Mouse (Mus musculus) frontal cortex, postnatal 36 days (tissue): ENCODE measurements around the gene Prss23.

Source experiments
- DNase-seq, 2 experiments: peaks; one replicate each; pipeline ENCODE4 v3.0.0; 2022; ENCODE audit warnings: low spot score in 2 of 2

Gene Prss23

GRCm38 (mm10) chr7:89508672-89509071 is 18.3 kb downstream of the Prss23 start:
- DNase-seq: no peak

GRCm38 (mm10) chr7:89499516-89500307 is 27.3 kb downstream of the Prss23 start:
- DNase-seq: peak; percentile 66 to 88

GRCm38 (mm10) chr7:89483769-89484568 is 43.0 kb downstream of the Prss23 start:
- no peak for DNase-seq

GRCm38 (mm10) chr7:89481723-89482122 is 45.3 kb downstream of the Prss23 start:
- no peak for DNase-seq

GRCm38 (mm10) chr7:89478490-89478889 is 48.5 kb downstream of the Prss23 start:
- DNase-seq: no peak

- DNase-seq: peak in 1 of 2 experiments; percentile 67
These were observed 49.5 kb downstream of the Prss23 start for GRCm38 (mm10) chr7:89477294-89477999.

- DNase-seq: no peak
These were observed 53.5 kb downstream of the Prss23 start for GRCm38 (mm10) chr7:89473442-89473841.

- DNase-seq: no peak
These were observed 63.0 kb downstream of the Prss23 start for GRCm38 (mm10) chr7:89463775-89464592.

GRCm38 (mm10) chr7:89463246-89463645 is 63.7 kb downstream of the Prss23 start:
- DNase-seq: no peak

- DNase-seq: no peak
These were observed 64.3 kb downstream of the Prss23 start for GRCm38 (mm10) chr7:89462646-89463207.

GRCm38 (mm10) chr7:89461351-89461750 is 65.6 kb downstream of the Prss23 start:
- DNase-seq: no peak

GRCm38 (mm10) chr7:89460911-89461310 is 66.1 kb downstream of the Prss23 start:
- no peak for DNase-seq

- no peak for DNase-seq
These were observed 67.3 kb downstream of the Prss23 start for GRCm38 (mm10) chr7:89459691-89460090.
